Mouse (Mus musculus) myocyte (in vitro differentiated cells): ENCODE data around the gene Slc25a24.

Experiments used
- CEBPB ChIP-seq: IDR thresholded peaks from 2 replicates; pipeline ENCODE4 v1.6.1; 2011; ENCODE audit warnings: mild to moderate bottlenecking, moderate library complexity; ENCODE audit not compliant: poor library complexity, insufficient read depth, severe bottlenecking
- E2F4 ChIP-seq: IDR thresholded peaks from one replicate; pipeline ENCODE4 v1.6.1; 2011; ENCODE audit warnings: mild to moderate bottlenecking, control low read depth, moderate library complexity; ENCODE audit not compliant: insufficient read depth
- MYOD1 ChIP-seq, 3 experiments: IDR thresholded peaks; one replicate each; pipeline ENCODE4 v1.6.1; 2011; ENCODE audit warnings: control low read depth in 2 of 3, low read depth in 2 of 3, mild to moderate bottlenecking in 2 of 3, moderate library complexity in 1 of 3; ENCODE audit not compliant: insufficient read length in 2 of 3, control insufficient read depth in 1 of 3
- MYOG ChIP-seq, 3 experiments: IDR thresholded peaks; one replicate each; pipeline ENCODE4 v1.6.1; 2011; ENCODE audit warnings: control low read depth in 2 of 3, low read depth in 2 of 3, mild to moderate bottlenecking in 2 of 3; ENCODE audit not compliant: insufficient read length in 2 of 3, control insufficient read depth in 1 of 3, insufficient read depth in 1 of 3
- POLR2A ChIP-seq: IDR thresholded peaks from one replicate; pipeline ENCODE4 v1.6.1; 2011; ENCODE audit warnings: low read depth, mild to moderate bottlenecking, control low read depth, moderate library complexity; ENCODE audit not compliant: insufficient read length
- POLR2AphosphoS2 ChIP-seq: IDR thresholded peaks from one replicate; pipeline ENCODE4 v1.6.1; 2011; ENCODE audit warnings: low read depth, control low read depth; ENCODE audit not compliant: insufficient read length
- TCF12 ChIP-seq: IDR thresholded peaks from one replicate; pipeline ENCODE4 v1.6.1; 2011; ENCODE audit warnings: mild to moderate bottlenecking, control low read depth; ENCODE audit not compliant: poor library complexity, insufficient read depth, severe bottlenecking
- TCF3 ChIP-seq: IDR thresholded peaks from one replicate; pipeline ENCODE4 v1.6.1; 2011; ENCODE audit warnings: low read depth, control low read depth; ENCODE audit not compliant: insufficient read length
- USF1 ChIP-seq: IDR thresholded peaks from one replicate; pipeline ENCODE4 v1.6.1; 2011; ENCODE audit warnings: low read depth, mild to moderate bottlenecking, control low read depth, moderate library complexity

- TF ChIP-seq USF1 (no peak), POLR2A (no peak), POLR2AphosphoS2 (no peak), MYOG (IDR thresholded peaks at IDR 0.05; ENCODE audit: control insufficient read depth in 1 of 3, insufficient read depth in 1 of 3, insufficient read length in 2 of 3, low read depth in 2 of 3) (no peak), CEBPB (peak; percentile 37; the same call in 1 of the 2 replicates), MYOD1 (IDR thresholded peaks at IDR 0.05; ENCODE audit: control insufficient read depth in 1 of 3, insufficient read length in 2 of 3, low read depth in 2 of 3) (no peak), TCF3 (no peak), E2F4 (no peak), TCF12 (no peak)
These were observed 607 bp downstream of the Slc25a24 start for GRCm38 (mm10) chr3:109123531-109123981.
